Mouse (Mus musculus) hindbrain, embryonic 14.5 days (tissue): ENCODE data around the gene Gpa33. TPM values are rescaled to one million over a fixed set of nuclear protein-coding genes. Genes with fewer than 3 reads are reported as not detected.

ENCODE experiments used
- ATAC-seq: fragments of 200-750 bp; cut with Nextera tagmentation; 2 replicates; pipeline ENCODE4 v1.8.0; 2017; ENCODE audit warnings: moderate number of reproducible peaks, mild to moderate bottlenecking, moderate TSS enrichment, moderate library complexity; ENCODE audit not compliant: low FRiP score
- DNase-seq: peaks from one replicate; pipeline ENCODE4 v3.0.0-alpha.2; 2015; ENCODE audit warnings: low spot score
- H3K27ac ChIP-seq: fragments of 300-500 bp; sonication (generic); 2 replicates; pipeline ENCODE4 v1.5.1; 2014; ENCODE audit warnings: mild to moderate bottlenecking, moderate library complexity
- H3K27me3 ChIP-seq: fragments of 300-500 bp; sonication (generic); 2 replicates; pipeline ENCODE4 v1.6.1; 2014; ENCODE audit warnings: mild to moderate bottlenecking, low read length, mixed read lengths; ENCODE audit not compliant: control insufficient read depth, insufficient read depth
- H3K36me3 ChIP-seq: fragments of 300-500 bp; sonication (generic); replicated peaks from 2 replicates; pipeline ENCODE4 v1.6.1; 2014; ENCODE audit not compliant: control insufficient read depth, insufficient read depth
- H3K4me1 ChIP-seq: fragments of 300-500 bp; sonication (generic); replicated peaks from 2 replicates; pipeline ENCODE4 v1.6.1; 2014; ENCODE audit warnings: antibody characterized with exemption, low read length, mixed read lengths; ENCODE audit not compliant: control insufficient read depth, insufficient read depth
- H3K4me2 ChIP-seq: fragments of 300-500 bp; sonication (generic); replicated peaks from 2 replicates; pipeline ENCODE4 v1.6.1; 2014; ENCODE audit warnings: mild to moderate bottlenecking, moderate library complexity
- H3K4me3 ChIP-seq: fragments of 300-500 bp; sonication (generic); replicated peaks from 2 replicates; pipeline ENCODE4 v1.5.1; 2014; ENCODE audit warnings: mild to moderate bottlenecking, low read length
- H3K9ac ChIP-seq: fragments of 300-500 bp; sonication (generic); 2 replicates; pipeline ENCODE4 v1.6.1; 2014
- H3K9me3 ChIP-seq: fragments of 300-500 bp; sonication (generic); 2 replicates; pipeline ENCODE4 v1.6.1; 2016; ENCODE audit warnings: low read length; ENCODE audit not compliant: control insufficient read depth
- WGBS: fragments of 180-500 bp; shearing (Covaris S2); extraction: QIAGEN DNeasy Blood & Tissue Kit; methylation state at CpG from one replicate; pipeline ENCODE4 v1.1.7; 2014; 5-methylcytosine and 5-hydroxymethylcytosine counted together
- polyA plus RNA-seq: library from polyadenylated mRNA; unstranded; fragments of >200 nt; fragmentation: Nextera tagmentation; extraction: Ambion mirVana; gene quantifications from 2 replicates; pipeline ENCODE4 v1.2.1, GENCODE M21; 2014

Gene Gpa33
- polyA plus RNA-seq, 1 experiment from 2014 or later, result not detected

DNA sequence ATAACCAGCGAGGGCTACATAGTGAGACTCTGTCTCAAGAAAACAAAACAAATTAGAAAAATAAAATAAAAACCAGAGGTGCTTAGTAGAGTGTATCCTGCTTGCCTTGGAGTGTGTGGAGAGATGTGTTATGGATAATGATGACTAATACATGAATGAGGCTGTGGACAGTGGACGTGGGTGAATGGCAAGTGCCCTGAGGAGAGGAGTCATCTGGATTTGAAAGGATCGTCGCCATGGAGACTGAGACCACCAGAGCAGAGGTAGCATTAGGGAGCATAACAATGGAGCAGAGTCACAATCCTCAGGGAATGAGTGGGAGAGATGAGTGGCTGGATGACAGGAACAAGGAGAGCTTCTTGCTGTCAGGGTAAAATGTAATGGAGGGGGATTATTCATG, 59.8 kb downstream of the Gpa33 start:
- Histone ChIP-seq H3K27me3 (no peaks in the 10 kb centered on the region), H3K27ac (no peak overlapping the region), H3K9me3 (no peaks in the 10 kb centered on the region), H3K9ac (no peak overlapping the region), H3K36me3 (no peaks in the 10 kb centered on the region), H3K4me1 (no peaks in the 10 kb centered on the region), H3K4me2 (no peak overlapping the region), H3K4me3 (no peak overlapping the region)
- WGBS, result 50% methylated on average over 4 of the region's 4 CpGs
- ATAC-seq (no peak), DNase-seq (no peak)

DNA sequence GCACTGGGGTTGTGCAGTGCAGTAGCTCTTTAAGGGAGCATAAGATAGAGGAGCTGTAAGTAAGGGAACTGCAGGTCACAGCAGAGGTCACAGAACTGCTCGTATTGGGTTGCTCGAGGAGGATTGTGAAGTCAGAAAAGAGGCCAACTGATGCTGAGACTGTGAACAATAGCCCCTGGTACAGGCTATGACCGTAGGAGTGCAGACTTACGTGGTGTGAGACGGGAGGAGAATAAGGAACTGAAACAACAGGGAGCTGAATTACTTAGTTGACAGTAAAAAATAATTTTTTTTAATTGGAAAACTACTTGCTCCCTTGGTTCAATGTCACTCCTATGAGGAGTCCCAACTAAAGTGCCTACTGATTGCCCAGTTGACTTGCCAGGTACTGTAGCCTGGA, 74.1 kb downstream of the Gpa33 start:
- no peak for ATAC-seq
- DNase-seq, result no peak

DNA sequence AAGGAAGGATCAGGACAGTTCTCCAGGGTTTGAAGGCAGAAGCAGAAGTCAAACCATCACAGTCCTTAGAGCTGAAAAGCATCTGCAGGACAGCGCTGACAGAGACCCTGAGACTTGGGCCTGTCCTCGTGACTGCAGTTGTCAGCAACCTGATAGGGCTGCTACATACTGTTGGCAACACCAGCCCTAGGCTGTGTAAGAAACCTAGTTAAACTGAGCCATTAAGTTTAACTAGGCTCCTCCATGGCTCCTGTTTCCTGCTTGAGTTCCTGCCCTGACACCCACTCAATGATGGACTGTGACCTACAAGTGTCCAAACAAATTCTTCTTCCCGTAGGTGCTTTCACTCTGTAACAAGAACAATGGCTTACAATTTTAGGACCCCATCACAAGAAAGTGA, 75.1 kb downstream of the Gpa33 start:
- DNase-seq (no peak), ATAC-seq (no peak)
- H3K36me3 ChIP-seq, result no peaks in the 10 kb centered on the region
- WGBS, result 86% methylated on average over 3 of the region's 3 CpGs
- H3K4me1 ChIP-seq, result no peaks in the 10 kb centered on the region
- no peak overlapping the region for H3K9ac ChIP-seq
- no peak overlapping the region for H3K27ac ChIP-seq
- H3K4me3 ChIP-seq, result no peak overlapping the region
- H3K9me3 ChIP-seq, result no peaks in the 10 kb centered on the region
- H3K4me2 ChIP-seq, result no peak overlapping the region
- no peaks in the 10 kb centered on the region for H3K27me3 ChIP-seq

More for the DNA sequence above, 74.1 kb downstream of the Gpa33 start:
- no peak overlapping the region for H3K4me3 ChIP-seq
- 22% methylated on average over 5 of the region's 5 CpGs for WGBS
- H3K4me2 ChIP-seq, result no peak overlapping the region
- no peak overlapping the region for H3K27ac ChIP-seq
- no peaks in the 10 kb centered on the region for H3K4me1 ChIP-seq
- H3K9ac ChIP-seq, result no peak overlapping the region
- no peaks in the 10 kb centered on the region for H3K9me3 ChIP-seq
- H3K36me3 ChIP-seq, result no peaks in the 10 kb centered on the region
- no peaks in the 10 kb centered on the region for H3K27me3 ChIP-seq

DNA sequence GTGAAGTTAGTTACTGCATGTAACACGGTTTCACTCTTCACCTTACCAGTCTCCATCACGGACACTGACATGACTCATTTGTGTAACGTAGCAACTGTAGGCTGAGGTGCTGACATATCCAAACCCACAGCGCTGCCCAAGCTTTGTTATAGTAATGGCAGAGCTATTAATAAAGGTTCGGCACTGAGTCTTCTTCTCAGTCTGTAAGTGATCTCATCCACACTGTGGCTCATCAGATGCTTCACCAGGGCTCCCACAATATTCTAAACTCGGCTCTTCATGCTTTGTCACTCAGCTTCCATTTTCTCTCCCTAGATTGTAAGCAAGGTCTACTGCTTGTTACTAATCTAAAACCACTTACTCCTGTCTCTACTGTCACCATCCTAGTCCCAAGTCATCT, 79.3 kb downstream of the Gpa33 start:
- Histone ChIP-seq H3K27me3 (no peaks in the 10 kb centered on the region), H3K4me3 (no peak overlapping the region), H3K27ac (no peak overlapping the region), H3K4me2 (no peak overlapping the region), H3K9me3 (no peaks in the 10 kb centered on the region), H3K4me1 (no peaks in the 10 kb centered on the region), H3K9ac (no peak overlapping the region), H3K36me3 (no peaks in the 10 kb centered on the region)
- DNase-seq, result no peak
- ATAC-seq, result no peak
- 87% methylated on average over 6 of the region's 6 CpGs for WGBS

DNA sequence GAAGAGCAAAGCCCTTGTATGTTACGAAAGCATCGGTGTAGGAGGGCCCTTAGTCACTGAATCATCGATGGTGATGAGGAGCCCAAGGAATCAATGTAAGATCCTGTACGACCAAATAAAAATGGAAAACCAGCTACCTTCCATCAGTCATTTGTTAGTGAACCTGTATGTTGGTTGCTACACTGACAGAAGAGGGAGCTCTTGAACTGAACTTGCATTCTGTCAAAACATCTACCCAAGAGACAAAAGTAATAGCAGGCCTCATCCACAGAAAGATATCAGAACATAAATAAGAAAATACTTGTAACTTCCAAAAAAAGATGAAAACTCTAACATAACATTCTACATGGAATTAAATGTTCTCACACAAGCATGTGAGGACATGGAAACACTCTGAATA, 84.1 kb downstream of the Gpa33 start:
- no peak overlapping the region for H3K4me2 ChIP-seq
- H3K4me1 ChIP-seq, result no peaks in the 10 kb centered on the region
- no peak overlapping the region for H3K27ac ChIP-seq
- 81% methylated on average over 4 of the region's 4 CpGs for WGBS
- no peak overlapping the region for H3K9ac ChIP-seq
- DNase-seq, result no peak
- no peaks in the 10 kb centered on the region for H3K9me3 ChIP-seq
- H3K36me3 ChIP-seq, result no peaks in the 10 kb centered on the region
- no peak overlapping the region for H3K4me3 ChIP-seq
- H3K27me3 ChIP-seq, result no peaks in the 10 kb centered on the region
- ATAC-seq, result no peak

Other genes starting within 250 kb of the Gpa33 start
- 18.1 and 19.2 TPM in 2 replicates for gene Pou2f1, start 127.6 kb upstream of the Gpa33 start, polyA plus RNA-seq
- 1.1 TPM in 2 replicates for gene Dusp27, start 2.3 kb upstream of the Gpa33 start, polyA plus RNA-seq
- 0.20 TPM in 1 of 2 replicates, not detected in the other for gene Mael, start 108.5 kb downstream of the Gpa33 start, polyA plus RNA-seq
- 3.6 and 4.1 TPM in 2 replicates for gene Ildr2, start 123.9 kb downstream of the Gpa33 start, polyA plus RNA-seq
- gene Tada1, start 248.9 kb downstream of the Gpa33 start, polyA plus RNA-seq, result 77.8 and 84.8 TPM in 2 replicates